Mouse (Mus musculus): ENCODE measurements around the gene Cd180. TPM values are rescaled to one million over a fixed set of nuclear protein-coding genes. Genes with fewer than 3 reads are reported as not detected.
A peak's percentile ranks its signal among the peaks of the same experiment; 100 is the strongest.

Cd180 gene
- total RNA-seq (2021), result 1 to 10 TPM in 1 of 2 experiments, under 1 TPM in 1; 0.57 to 2.2 TPM
- long read RNA-seq, experiment 1, partial matches to known transcripts, result 0 of 2 reads
- long read RNA-seq, experiment 1, other reads (novel, unspliced or antisense), result 2 of 2 reads
- long read RNA-seq, experiment 2, partial matches to known transcripts, result 0 of 2 reads
- long read RNA-seq, experiment 2, other reads (novel, unspliced or antisense), result 2 of 2 reads

- peak; percentile 35 to 38 for DNase-seq
These were observed at the start of gene Cd180 for GRCm38 (mm10) chr13:102693341-102693801. TSS of gene Cd180 (plus strand) at chr13:102693558.

- DNase-seq, result no peak
These were observed 49.0 kb upstream of the Cd180 start for GRCm38 (mm10) chr13:102644344-102644743.

- DNase-seq, result peak; percentile 78 to 86
These were observed 48.4 kb upstream of the Cd180 start for GRCm38 (mm10) chr13:102644789-102645551.

- DNase-seq, result peak; percentile 35 to 51
These were observed 47.0 kb upstream of the Cd180 start for GRCm38 (mm10) chr13:102646271-102646771.

- DNase-seq, result no peak
These were observed 45.8 kb upstream of the Cd180 start for GRCm38 (mm10) chr13:102647511-102647910.

- no peak for DNase-seq
These were observed 41.0 kb upstream of the Cd180 start for GRCm38 (mm10) chr13:102652303-102652889.

GRCm38 (mm10) chr13:102655071-102655570, 38.2 kb upstream of the Cd180 start:
- no peak for DNase-seq

- peak; percentile 58 to 62 for DNase-seq
These were observed 37.1 kb upstream of the Cd180 start for GRCm38 (mm10) chr13:102656153-102656690.

- DNase-seq, result peak; percentile 84 to 86
These were observed 35.0 kb upstream of the Cd180 start for GRCm38 (mm10) chr13:102658223-102658839.

- peak in 1 of 2 experiments; percentile 51 for DNase-seq
These were observed 29.3 kb upstream of the Cd180 start for GRCm38 (mm10) chr13:102664041-102664440.

GRCm38 (mm10) chr13:102664843-102665587, 28.3 kb upstream of the Cd180 start:
- DNase-seq, result peak; percentile 61 to 62

GRCm38 (mm10) chr13:102665588-102666232, 27.6 kb upstream of the Cd180 start:
- no peak for DNase-seq

- DNase-seq, result no peak
These were observed 27.1 kb upstream of the Cd180 start for GRCm38 (mm10) chr13:102666233-102666614.

GRCm38 (mm10) chr13:102666731-102667130, 26.6 kb upstream of the Cd180 start:
- no peak for DNase-seq

GRCm38 (mm10) chr13:102667401-102667800, 26.0 kb upstream of the Cd180 start:
- DNase-seq, result no peak

- DNase-seq, result no peak
These were observed 25.5 kb upstream of the Cd180 start for GRCm38 (mm10) chr13:102667842-102668241.

- no peak for DNase-seq
These were observed 24.4 kb upstream of the Cd180 start for GRCm38 (mm10) chr13:102668933-102669332.

- DNase-seq, result no peak
These were observed 23.7 kb upstream of the Cd180 start for GRCm38 (mm10) chr13:102669522-102670256.

GRCm38 (mm10) chr13:102670503-102670902, 22.9 kb upstream of the Cd180 start:
- DNase-seq, result no peak

- no peak for DNase-seq
These were observed 19.3 kb upstream of the Cd180 start for GRCm38 (mm10) chr13:102674083-102674482.

Measured in heart, adult 18-20 months (tissue).